Mouse (Mus musculus) Patski (cell line): ENCODE measurements around the gene Tnni2. TPM values are rescaled to one million over a fixed set of nuclear protein-coding genes. Genes with fewer than 3 reads are reported as not detected.

Experiments used
- ATAC-seq: fragments of 100-300 bp; one replicate; pipeline ENCODE4 v1.8.0; 2021
- CTCF ChIA-PET: fragments of 350-600 bp; sonication (Branson Sonifier 250); formaldehyde crosslinking; loops from one replicate; lab custom pipeline; 2022; ENCODE audit warnings: inconsistent platforms; lab: Charles Lee
- POLR2A ChIA-PET: fragments of 350-600 bp; sonication (Branson Sonifier 250); formaldehyde crosslinking; loops from one replicate; lab custom pipeline; 2022; ENCODE audit warnings: antibody characterized with exemption, inconsistent platforms; lab: Charles Lee
- DNase-seq: peaks from one replicate; pipeline ENCODE4 v3.0.0-alpha.2; 2011; ENCODE audit warnings: low read depth, low spot score
- H3K27me3 ChIP-seq: fragments of 371-371 bp; one replicate; pipeline ENCODE4 v1.5.1; 2021
- CTCF ChIP-seq: fragments of 100-300 bp; IDR thresholded peaks from one replicate; pipeline ENCODE4 v1.5.1; 2021
- in situ Hi-C: fragments of 300-500 bp; cut with MboI; formaldehyde crosslinking; loops from 3 replicates; pipeline ENCODE4 v1.11.1; 2018; ENCODE audit warnings: low pct_unique_long_range_greater_than_20kb, mixed read lengths
- polyA plus RNA-seq: library from polyadenylated mRNA; unstranded; gene quantifications from one replicate; pipeline ENCODE4 v1.2.3, GENCODE M21; 2021

Tnni2 gene
- polyA plus RNA-seq, 1 experiment from 2014 or later = 1.5 TPM

DNA sequence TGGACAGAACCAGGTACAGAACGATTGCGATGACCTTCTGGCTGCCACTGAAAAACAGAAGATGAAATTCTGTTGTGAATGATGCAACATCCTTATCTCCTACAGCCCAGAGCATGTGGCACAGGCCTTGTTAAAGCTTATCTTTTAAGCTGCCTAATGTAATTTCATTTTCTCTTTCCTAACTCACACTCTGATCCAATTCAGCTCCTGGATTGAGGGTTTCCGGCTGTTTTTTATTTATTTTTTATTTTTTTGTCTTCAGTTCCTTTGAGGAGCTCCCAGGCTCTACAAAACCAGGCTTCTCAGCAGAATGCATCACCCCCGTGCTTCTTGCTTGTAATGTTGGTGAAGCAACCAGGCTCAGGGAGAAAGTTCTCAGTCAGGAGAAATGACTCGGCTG lies 21.7 kb upstream of the Tnni2 start:
- DNase-seq (no peak), ATAC-seq (no peak)
- ChIA-PET CTCF (interaction anchor here (0.9 to 1.7 kb wide), 2 partner anchors 31 to 57 kb away, joined by 3 to 4 read pairs; no protein-coding TSS in a partner anchor), POLR2A (interaction anchor here (0.6 to 2.1 kb wide), 3 partner anchors 10 to 47 kb away, joined by 4 to 8 read pairs (median 8); no protein-coding TSS in a partner anchor)
- TF ChIP-seq CTCF = no peak
- in situ Hi-C loops = no loop called here
- H3K27me3 ChIP-seq = no peaks in the 10 kb centered on the region

DNA sequence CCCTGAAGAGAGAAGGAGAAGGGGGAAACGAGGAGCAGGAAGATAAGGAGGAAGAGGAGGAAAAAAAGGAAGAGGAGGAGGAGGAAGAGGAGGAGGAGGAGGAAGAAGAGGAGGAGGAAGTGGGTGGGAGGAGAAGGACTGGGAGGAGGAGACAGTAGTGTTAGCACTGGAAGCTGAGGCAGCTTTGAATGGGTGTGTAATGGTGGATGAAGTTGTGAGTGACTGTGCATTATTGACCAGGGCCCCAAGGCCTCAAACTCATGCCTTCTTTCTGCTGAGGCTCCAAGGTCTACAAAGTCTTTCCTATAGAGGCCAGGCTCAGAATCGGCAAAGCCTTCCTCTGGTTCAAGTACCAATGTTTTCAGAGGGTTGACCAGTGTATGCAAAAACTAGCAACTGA lies 19.8 kb upstream of the Tnni2 start:
- in situ Hi-C loops = no loop called here
- TF ChIP-seq CTCF = no peak
- ChIA-PET CTCF (no interaction called here), POLR2A (interaction anchor here (1.1 to 10.2 kb wide), 2 partner anchors 11 to 47 kb away, joined by 4 to 91 read pairs; partner anchors contain the start of gene Ifitm10)
- ATAC-seq (no peak), DNase-seq (no peak)
- H3K27me3 ChIP-seq = no peaks in the 10 kb centered on the region

DNA sequence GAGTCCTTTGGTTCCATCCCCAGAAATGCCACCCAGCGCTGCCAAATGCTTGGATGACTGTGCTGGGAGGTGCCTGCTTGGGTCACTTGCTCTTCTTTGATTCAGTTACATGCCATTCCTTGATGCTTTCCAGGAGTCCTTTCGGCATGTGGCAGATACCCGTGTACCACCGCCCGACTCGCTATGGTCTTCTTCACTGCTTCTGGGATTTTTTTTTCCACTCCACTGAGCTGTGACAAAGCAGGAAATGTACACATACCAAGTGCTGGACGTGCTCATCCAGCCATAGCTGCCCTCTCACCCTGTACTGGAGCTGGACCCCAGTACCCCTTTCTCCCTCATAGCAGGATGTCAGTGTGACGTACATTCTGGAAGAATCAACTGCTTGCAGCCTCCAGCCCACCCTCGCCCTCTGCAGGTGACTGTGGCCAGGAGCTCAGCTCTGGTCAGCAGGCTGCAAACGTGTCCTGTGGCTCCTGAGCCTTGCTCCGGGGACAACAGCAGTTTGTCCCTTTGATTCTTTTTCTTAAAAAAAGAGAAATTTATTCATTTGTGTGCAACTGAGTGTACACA lies 15.9 kb upstream of the Tnni2 start:
- CTCF ChIA-PET = interaction anchor here (0.8 to 4.6 kb wide), 13 partner anchors 9 to 92 kb away, joined by 3 to 29 read pairs (median 5); partner anchors contain the start of gene Ctsd
- TF ChIP-seq CTCF = no peak
- no peaks in the 10 kb centered on the region for H3K27me3 ChIP-seq
- POLR2A ChIA-PET = interaction anchor here (0.6 to 10.2 kb wide), 10 partner anchors 11 to 1315 kb away, joined by 3 to 91 read pairs (median 6); partner anchors contain the start of genes Ctsd, Gm49369, Ifitm10 and Tnni2
- ATAC-seq = peak; percentile 56
- in situ Hi-C loops = no loop called here
- no peak for DNase-seq

DNA sequence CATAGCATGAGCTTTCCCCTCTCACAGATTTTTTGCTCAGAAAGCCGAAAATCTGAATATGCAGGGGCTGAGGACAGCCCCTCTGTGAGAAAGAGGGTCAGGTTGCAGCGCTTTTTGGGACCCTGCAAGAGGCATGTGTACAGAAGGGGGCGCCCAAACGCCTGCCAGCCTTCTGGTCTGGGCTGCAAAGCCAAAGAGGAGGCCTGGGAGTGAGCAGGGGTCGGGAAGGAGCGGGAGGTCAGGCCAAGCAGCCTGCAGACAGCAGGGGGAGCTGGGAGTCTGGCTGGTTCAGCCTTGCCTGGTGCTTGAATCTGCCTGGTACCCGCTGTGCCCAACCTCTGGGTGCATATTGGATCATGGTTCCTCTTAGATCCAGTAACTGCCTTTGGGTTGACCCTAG lies 13.4 kb upstream of the Tnni2 start:
- no peak for DNase-seq
- POLR2A ChIA-PET = interaction anchor here (0.6 to 10.2 kb wide), 3 partner anchors 29 to 54 kb away, joined by 5 to 91 read pairs (median 28); partner anchors contain the start of genes Ctsd and Ifitm10
- in situ Hi-C loops = no loop called here
- no peaks in the 10 kb centered on the region for H3K27me3 ChIP-seq
- no peak for TF ChIP-seq CTCF
- ATAC-seq = no peak
- CTCF ChIA-PET = interaction anchor here (0.7 to 3.9 kb wide), 8 partner anchors 8 to 94 kb away, joined by 3 to 29 read pairs (median 6); partner anchors contain the start of gene Gm49369

DNA sequence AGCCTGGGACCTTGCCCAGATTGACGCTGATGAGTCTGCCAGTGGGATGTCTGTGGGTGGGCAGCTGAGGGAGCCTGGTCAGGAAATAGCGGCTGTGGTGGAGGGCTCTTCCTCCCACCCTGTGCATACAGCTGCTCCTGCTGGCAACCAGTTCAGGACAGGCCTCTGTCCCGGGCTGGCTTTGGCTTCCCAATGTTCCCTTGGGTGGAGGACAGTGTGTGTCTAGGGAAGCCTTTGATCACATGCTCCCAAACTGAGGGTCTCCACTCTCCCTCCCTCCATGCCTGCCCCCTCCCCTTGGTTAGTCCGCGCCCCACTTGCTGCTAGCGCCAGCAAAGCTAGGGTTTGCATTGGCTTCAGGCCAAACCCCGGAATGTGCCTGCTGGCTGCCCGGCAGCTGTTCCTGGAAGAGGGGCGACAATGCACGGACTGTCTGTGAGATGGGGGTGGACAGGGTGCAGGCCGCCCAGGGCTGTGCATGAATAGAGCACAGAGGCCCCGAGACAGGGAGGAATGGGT lies 11.4 kb upstream of the Tnni2 start:
- CTCF ChIA-PET = interaction anchor here (0.8 to 1.7 kb wide), 7 partner anchors 21 to 150 kb away, joined by 3 to 5 read pairs (median 4); partner anchors contain the start of gene Ifitm10
- in situ Hi-C loops = loop anchor here (5.0 kb wide), 1 partner anchor 58 kb away; the partner anchor contains the start of gene Ifitm10
- ATAC-seq = no peak

DNA sequence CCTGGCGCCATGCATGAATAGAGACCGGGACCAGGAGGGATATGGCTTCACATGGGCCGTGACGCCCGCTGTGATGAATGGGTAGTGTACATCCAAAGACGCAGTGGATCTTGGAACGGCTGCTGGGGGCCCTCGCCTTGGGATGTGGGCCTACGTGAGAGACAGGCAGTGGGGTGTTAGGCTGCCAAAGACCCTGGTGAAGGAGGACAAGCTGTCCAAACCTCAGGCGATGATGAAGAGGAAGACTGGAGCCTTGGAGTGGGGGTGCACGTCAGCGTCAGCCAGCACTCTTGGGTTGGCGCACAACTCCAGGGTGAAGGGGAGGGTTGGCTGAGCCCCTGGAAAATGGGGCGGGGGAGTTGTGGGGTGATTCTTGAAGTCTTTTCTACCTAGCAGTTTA lies 10.5 kb upstream of the Tnni2 start:
- no peaks in the 10 kb centered on the region for H3K27me3 ChIP-seq
- ATAC-seq (no peak), DNase-seq (no peak)
- in situ Hi-C loops = loop anchor here (5.0 kb wide), 1 partner anchor 59 kb away; the partner anchor contains the start of gene Ifitm10
- ChIA-PET POLR2A (interaction anchor here (0.8 to 10.2 kb wide), 4 partner anchors 13 to 68 kb away, joined by 3 to 91 read pairs (median 4); partner anchors contain the start of gene Ifitm10), CTCF (interaction anchor here (1.2 kb wide), 1 partner anchor 12 kb away, joined by 4 read pairs; no protein-coding TSS in a partner anchor)
- no peak for TF ChIP-seq CTCF

More for the DNA sequence above, 11.4 kb upstream of the Tnni2 start:
- POLR2A ChIA-PET = interaction anchor here (0.8 to 10.2 kb wide), 6 partner anchors 21 to 68 kb away, joined by 3 to 91 read pairs (median 4); partner anchors contain the start of genes Ctsd and Ifitm10
- no peaks in the 10 kb centered on the region for H3K27me3 ChIP-seq
- DNase-seq = no peak
- no peak for TF ChIP-seq CTCF

DNA sequence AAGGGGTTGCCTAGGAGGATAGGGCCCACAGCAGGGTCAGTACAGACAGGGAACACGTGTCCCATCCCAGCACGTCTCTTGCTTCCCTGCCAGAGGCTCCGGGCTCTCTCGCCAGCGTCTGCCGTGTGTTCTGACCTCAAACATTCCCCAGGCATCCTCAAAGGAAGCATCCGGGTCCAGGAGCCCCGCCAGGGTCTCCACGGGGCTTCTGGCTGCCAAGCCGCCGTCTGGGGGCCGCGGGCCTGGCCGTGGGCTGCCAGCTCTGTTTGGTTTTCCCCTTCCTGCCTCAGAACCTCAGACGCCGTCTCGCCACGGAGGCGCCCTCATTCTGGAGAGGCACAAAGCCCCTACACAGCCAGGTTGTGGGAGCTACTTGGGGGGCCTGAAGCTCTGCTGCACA lies 8.0 kb upstream of the Tnni2 start:
- in situ Hi-C loops = loop anchor here (5.0 kb wide), 1 partner anchor 61 kb away; the partner anchor contains the start of gene Ifitm10
- no peak for TF ChIP-seq CTCF
- DNase-seq (no peak), ATAC-seq (no peak)
- no peaks in the 10 kb centered on the region for H3K27me3 ChIP-seq
- POLR2A ChIA-PET = interaction anchor here (0.9 to 1.6 kb wide), 8 partner anchors 9 to 62 kb away, joined by 3 to 6 read pairs (median 4); no protein-coding TSS in a partner anchor
- CTCF ChIA-PET = interaction anchor here (0.7 to 1.5 kb wide), 3 partner anchors 25 to 64 kb away, joined by 3 read pairs; no protein-coding TSS in a partner anchor

DNA sequence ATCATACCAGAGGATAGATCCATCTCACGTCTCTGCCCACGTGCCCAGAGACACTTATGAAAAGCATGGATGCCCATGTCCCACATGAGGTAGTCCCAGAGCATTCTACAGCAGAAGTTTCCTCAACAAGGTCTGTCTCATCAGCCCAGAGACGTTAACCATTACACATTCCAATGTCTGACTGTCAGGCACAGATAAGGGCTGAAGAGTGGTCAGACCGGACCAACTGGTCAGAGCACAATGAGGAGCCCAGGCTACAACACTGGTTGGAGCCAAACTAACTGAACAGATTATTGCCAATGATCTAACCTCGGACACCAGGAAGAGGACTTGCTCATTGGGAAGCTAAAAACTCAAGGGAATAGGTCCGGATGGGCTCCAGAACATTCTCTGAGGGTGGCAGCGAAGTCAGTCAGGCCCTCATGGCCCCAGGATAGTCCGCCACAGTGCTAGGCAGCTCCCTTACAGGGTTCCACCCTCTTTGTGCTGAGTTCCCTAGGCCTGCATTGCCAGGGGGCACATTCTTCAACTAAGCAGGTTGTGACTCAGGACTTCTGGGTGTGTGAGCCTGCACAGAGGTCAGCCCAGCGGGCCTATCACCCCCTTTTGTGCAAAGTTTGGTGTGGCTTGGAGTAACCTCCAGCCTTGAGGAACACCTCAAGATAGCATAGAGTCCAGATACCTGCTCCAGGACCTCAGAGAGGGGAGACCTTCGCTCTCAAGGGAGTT lies 7.3 kb upstream of the Tnni2 start, which contains the start of gene Syt8:
Gene Syt8 (plus strand): TSS at position 714 of the 729 bp plus-strand sequence.
- ChIA-PET POLR2A (interaction anchor here (1.2 to 1.6 kb wide), 4 partner anchors 24 to 72 kb away, joined by 3 to 6 read pairs (median 4); no protein-coding TSS in a partner anchor), CTCF (interaction anchor here (1.3 kb wide), 1 partner anchor 60 kb away, joined by 3 read pairs; no protein-coding TSS in a partner anchor)
- in situ Hi-C loops = loop anchor here (5.0 kb wide), 1 partner anchor 62 kb away; the partner anchor contains the start of gene Ifitm10
- DNase-seq (no peak), ATAC-seq (peak; percentile 33)
- TF ChIP-seq CTCF = no peak
- H3K27me3 ChIP-seq = no peaks in the 10 kb centered on the region

DNA sequence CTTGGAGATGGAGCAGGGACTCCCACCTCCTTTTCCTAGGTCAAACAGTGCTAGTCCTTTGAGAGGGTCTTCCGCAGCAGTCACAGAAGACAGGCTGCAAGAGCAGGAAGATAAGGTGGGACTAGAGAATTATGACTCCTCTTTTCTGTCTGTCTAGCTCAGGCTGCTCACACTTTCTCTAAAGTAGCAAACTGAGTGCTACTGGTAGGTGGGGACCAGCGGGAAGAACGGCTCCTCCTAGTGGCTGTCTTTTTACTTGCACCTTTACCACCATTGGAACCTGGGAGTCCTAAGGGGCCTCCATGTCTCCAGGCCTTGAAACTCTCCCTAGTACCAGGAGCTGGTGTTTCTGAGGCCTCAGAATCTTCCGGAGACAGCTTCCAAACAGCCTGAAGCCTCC lies 6.1 kb upstream of the Tnni2 start:
- in situ Hi-C loops = loop anchor here (5.0 kb wide), 1 partner anchor 98 kb away; no protein-coding TSS in a partner anchor
- POLR2A ChIA-PET = interaction anchor here (1.0 to 3.9 kb wide), 7 partner anchors 10 to 73 kb away, joined by 3 to 20 read pairs (median 5); partner anchors contain the start of gene Gm49369
- no peaks in the 10 kb centered on the region for H3K27me3 ChIP-seq
- ATAC-seq (no peak), DNase-seq (no peak)
- CTCF ChIA-PET = interaction anchor here (0.7 to 6.9 kb wide), 14 partner anchors 8 to 100 kb away, joined by 3 to 57 read pairs (median 6); partner anchors contain the start of genes Gm49369 and Ifitm10
- TF ChIP-seq CTCF = no peak
